Mouse (Mus musculus) cortical plate, adult 2 months (tissue): Measurements from ENCODE around the gene Sgca. TPM values are rescaled to one million over a fixed set of nuclear protein-coding genes. Genes with fewer than 3 reads are reported as not detected.

ENCODE experiments used
- H3K27ac ChIP-seq: fragments of 200-500 bp; 2 replicates; pipeline ENCODE4 v1.5.1; 2012; ENCODE audit warnings: low read length, control low read depth, inconsistent platforms; ENCODE audit not compliant: insufficient read depth
- H3K4me1 ChIP-seq: fragments of 200-500 bp; 2 replicates; pipeline ENCODE4 v1.6.1; 2011; ENCODE audit warnings: low read length; ENCODE audit not compliant: control insufficient read depth, insufficient read depth
- H3K4me3 ChIP-seq: fragments of 200-500 bp; 2 replicates; pipeline ENCODE4 v1.5.1; 2011; ENCODE audit warnings: mild to moderate bottlenecking, low read length, control low read depth; ENCODE audit not compliant: insufficient read depth
- CTCF ChIP-seq: fragments of 200-500 bp; IDR thresholded peaks from 2 replicates; pipeline ENCODE4 v1.5.1; 2011; ENCODE audit warnings: mild to moderate bottlenecking, control low read depth, low read length; ENCODE audit not compliant: insufficient read depth; ENCODE audit errors: extremely low read depth
- POLR2A ChIP-seq: fragments of 200-500 bp; IDR thresholded peaks from 2 replicates; pipeline ENCODE4 v1.6.1; 2011; ENCODE audit warnings: mild to moderate bottlenecking, low read length, control low read depth; ENCODE audit not compliant: insufficient read depth; ENCODE audit errors: extremely low read depth
- polyA plus RNA-seq: library from polyadenylated mRNA; depleted of rRNA; stranded (reverse); fragments of >200 nt; gene quantifications from 2 replicates; pipeline ENCODE4 v1.2.3, GENCODE M21; 2012

Sgca gene
- polyA plus RNA-seq, 1 experiment: 1.8 TPM

DNA sequence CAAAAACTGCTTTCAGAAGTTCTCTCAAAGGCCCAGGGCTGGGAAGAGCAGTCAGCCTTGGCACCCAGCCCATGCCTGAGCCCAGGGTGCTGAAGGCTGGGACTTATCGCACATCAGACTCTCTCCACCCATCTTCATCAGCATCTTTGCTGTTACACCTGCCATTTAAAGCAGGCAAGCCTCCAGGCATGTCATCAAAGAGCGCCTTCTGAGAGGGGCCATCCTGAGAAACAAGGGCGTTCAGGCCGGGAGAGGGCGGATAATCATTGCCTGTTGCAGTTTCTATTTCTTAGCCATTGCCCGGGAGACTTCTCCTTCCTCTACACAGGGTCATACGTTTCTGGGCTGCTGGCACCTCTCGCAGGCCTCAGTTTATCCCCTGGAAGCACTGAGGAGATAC, 11.7 kb upstream of the Sgca start:
- Histone ChIP-seq H3K4me3 (no peak overlapping the region), H3K27ac (peak overlapping the region; percentile 55), H3K4me1 (peaks cover 7% of the 10 kb centered on the region; the same call in 1 of the 2 replicates)
- TF ChIP-seq POLR2A (no peak), CTCF (no peak)

DNA sequence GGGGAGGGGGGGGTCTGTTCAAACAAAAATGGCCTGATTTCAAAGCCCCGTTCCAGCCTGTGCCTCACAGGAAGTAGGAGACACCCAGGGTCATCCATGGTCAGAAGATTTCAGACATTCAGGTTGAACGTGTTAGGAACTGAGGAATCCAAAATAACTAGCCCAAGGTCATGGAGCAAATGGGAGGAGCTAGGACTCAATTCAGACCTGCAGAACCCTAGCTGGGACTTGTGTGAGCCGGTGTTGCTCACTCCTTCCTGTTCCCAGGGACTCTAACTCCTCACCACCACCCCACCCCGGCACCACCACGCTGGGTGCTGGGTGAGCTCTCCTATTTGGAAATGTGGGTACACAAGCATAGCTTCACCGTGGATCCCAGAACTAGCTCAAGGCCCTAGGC, 11.2 kb upstream of the Sgca start:
- Histone ChIP-seq H3K4me1 (peaks cover 7% of the 10 kb centered on the region; the same call in 1 of the 2 replicates), H3K27ac (peak overlapping the region; percentile 55), H3K4me3 (no peak overlapping the region)
- no peak for TF ChIP-seq POLR2A
- no peak for TF ChIP-seq CTCF

DNA sequence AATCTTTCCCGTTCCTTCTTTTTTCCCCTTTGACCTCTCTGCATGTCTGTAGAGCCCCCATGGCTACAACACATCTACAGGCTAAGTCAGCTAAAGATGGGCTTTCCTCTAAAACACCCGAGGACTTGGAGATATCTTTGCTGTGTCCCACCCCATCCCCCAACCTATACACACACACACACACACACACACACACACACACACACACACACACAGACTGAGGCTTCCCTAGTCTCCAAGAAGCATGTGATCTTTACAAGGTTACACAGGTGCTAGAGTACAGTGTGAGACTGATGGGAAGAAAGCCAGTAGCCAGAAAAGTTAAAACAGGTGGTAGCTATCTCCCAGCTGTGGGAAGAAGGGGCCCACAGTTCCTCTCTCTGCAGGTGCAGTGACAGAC, 10.3 kb upstream of the Sgca start:
- H3K4me3 ChIP-seq: no peak overlapping the region
- no peak for TF ChIP-seq POLR2A
- TF ChIP-seq CTCF: no peak
- H3K4me1 ChIP-seq: peaks cover 7% of the 10 kb centered on the region; the same call in 1 of the 2 replicates
- no peak overlapping the region for H3K27ac ChIP-seq

DNA sequence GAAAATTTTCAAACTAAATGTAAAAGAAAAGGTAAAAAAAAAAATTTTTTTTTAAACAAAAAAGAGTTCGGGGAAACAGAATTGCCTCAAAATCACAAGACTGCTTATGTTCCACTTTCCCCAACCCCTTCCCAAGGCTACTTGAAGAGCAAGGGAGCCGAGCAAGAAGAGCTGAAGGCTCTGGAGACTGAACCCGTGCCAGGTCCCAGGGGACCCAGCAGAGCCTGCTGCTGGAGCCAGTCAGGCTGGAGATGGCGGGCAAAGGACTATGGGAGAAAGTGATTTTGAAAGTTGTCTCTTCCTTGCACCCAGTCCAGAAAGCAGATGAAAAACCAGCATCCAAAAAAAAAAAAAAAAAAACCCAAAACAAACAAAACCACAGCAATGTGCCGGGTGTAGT, 9.7 kb upstream of the Sgca start:
- Histone ChIP-seq H3K4me3 (no peak overlapping the region), H3K27ac (no peak overlapping the region), H3K4me1 (peaks cover 7% of the 10 kb centered on the region; the same call in 1 of the 2 replicates)
- no peak for TF ChIP-seq POLR2A
- no peak for TF ChIP-seq CTCF

DNA sequence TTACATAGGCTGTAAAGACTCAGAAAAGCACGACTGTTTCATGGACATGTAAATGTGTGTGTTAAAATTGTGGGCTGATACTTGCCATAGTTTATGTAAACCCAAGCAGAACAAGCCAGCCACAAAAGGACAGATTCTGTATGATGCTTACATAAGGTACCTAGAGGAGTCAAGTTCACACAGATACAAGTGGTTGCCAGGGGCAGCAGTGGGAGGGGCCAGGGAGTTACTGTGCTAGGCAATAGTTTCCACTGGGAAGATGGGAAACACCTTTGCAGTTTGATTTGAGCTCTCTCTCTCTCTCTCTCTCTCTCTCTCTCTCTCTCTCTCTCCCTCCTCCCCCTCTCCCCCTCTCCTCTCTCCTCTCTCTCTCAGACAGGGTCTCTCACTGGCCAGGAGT, 9.0 kb upstream of the Sgca start:
- peaks cover 7% of the 10 kb centered on the region; the same call in 1 of the 2 replicates for H3K4me1 ChIP-seq
- no peak overlapping the region for H3K27ac ChIP-seq
- H3K4me3 ChIP-seq: no peak overlapping the region
- TF ChIP-seq POLR2A: no peak
- no peak for TF ChIP-seq CTCF

DNA sequence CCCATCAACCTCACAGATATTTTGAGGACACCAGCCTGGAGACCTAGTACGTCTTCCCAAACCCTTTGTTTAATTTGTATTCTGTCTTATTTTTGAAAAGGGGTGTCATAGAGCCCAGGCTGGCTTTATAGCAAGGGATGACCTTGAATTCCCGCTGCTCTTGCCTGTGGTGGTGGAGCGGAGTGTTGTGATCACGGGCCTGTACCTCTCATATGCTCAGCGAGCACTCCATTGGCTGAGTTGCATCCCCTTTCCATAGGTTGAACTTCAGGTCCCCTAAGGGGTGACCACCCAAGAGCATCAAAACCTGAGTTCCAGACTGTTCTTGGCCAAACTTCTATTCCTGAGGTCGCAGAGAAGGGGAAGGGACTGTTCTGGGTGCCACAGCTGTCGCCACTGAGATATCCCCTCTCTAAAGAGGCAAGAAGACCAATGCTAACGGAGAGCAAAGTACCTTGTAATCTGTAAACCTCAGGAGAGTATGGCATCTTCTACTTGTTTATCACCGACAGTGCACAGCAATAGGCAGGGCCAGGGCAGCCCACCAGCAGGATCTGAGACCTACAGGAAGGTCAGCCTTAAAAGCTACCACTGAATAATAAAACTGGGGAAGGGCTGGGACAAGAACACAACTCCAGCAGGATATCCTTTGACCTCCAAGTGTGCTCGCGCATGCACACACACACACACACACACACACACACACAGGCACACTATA, 3.5 kb upstream of the Sgca start:
- H3K4me3 ChIP-seq: peak overlapping the region; percentile 20
- TF ChIP-seq CTCF: no peak
- no peak for TF ChIP-seq POLR2A
- no peaks in the 10 kb centered on the region for H3K4me1 ChIP-seq
- no peak overlapping the region for H3K27ac ChIP-seq

DNA sequence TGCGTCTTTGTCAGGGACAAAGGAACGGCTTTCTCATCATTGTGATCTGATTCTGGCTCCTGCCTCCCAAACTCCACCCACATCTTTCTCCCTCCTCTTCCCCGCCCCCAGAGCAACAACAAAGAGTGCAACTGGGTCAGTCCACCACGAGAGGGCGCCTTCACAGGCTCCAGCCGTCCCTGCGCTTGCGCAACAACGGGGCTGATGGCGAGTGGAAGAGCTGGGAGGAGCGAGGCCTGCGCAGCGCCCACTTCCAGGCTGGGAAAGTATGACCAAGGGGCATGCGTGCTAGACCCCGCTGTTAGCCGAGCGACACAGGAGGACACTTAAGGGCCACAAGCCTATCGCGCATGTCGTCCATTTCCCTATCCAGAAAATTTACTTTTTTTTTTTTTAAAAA, 2.8 kb upstream of the Sgca start:
- no peak overlapping the region for H3K27ac ChIP-seq
- H3K4me1 ChIP-seq: no peaks in the 10 kb centered on the region
- peak; percentile 90 for TF ChIP-seq POLR2A
- peak; percentile 94 for TF ChIP-seq CTCF
- peak overlapping the region; percentile 20 for H3K4me3 ChIP-seq

DNA sequence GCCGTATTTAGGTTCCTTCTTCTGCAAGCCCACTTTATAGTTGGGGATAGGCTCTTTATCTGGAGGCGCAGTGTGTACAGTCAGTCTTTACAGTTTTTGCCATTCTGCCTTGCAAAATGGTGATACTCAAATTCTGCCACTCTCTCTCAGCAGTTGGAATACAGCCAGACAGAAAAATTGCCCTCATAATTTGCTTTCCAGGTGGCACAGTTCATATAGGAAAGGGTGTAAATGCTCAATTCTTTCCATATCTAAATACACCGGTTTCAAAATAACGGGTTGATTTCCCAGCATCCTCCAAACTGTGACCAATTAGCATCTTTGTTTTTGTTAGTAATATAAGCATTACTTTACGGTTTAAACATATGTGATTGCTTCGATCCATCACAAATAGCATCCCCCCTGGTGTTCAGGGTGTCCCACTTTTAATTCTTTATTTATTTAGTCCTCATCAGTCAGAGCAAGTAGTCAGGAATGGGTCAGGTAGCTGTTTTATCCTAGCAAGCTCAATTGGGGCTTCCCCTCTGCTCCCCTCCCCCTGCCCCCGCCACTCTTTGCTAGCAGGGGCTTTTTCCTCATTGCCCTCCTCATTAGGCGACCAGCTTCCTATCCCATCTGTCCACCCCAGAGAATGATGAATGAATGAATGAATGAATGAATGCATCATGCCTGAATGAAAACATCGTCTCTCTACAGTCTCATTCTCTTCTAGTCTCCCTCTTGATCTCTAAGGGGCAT, 2.2 kb upstream of the Sgca start:
- TF ChIP-seq CTCF (no peak), POLR2A (no peak)
- H3K4me1 ChIP-seq: no peaks in the 10 kb centered on the region
- H3K4me3 ChIP-seq: peak overlapping the region; percentile 20; the same call in 1 of the 2 replicates
- H3K27ac ChIP-seq: no peak overlapping the region

DNA sequence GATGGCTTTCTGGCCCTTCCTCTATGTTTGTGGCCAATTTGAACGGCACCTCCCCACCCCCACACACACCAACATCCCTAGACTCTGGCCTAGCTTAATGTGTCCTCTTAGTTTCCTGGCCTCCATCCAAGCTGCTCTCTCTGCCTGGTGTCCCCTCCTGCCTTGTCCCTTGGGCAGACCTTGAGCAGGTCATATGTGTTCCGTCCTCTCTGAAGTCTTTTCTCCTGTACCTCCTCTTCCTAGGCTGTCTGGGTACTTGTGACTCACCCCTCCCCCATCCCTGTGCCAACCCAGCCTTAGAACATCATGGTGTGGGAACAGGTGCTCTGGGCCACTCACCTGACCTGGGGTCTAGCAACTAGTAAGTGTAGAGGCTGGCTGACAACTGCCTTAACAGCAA, 1.2 kb downstream of the Sgca start:
- Histone ChIP-seq H3K4me1 (no peaks in the 10 kb centered on the region), H3K4me3 (no peak overlapping the region), H3K27ac (no peak overlapping the region)
- TF ChIP-seq CTCF: no peak
- TF ChIP-seq POLR2A: no peak

DNA sequence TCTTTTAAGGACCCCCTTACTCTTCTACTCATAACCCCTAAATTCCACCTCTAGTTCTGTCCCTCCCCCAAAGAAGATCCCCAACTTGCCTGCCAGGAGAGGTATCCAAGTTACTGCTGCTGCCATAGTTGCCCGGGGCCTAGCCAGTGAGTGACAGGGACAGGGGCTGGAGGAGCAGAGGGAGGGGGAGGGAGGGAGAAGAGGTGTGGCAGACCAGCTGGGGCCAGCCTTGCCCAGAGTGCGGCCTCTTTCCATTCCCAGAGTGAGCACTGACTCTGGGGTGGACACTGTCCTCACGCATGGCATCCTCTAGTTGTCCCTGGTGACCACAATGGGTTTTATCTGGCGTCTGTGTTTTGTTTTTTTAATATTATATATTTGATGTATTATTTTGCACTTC, 2.8 kb downstream of the Sgca start:
- TF ChIP-seq CTCF: no peak
- no peak for TF ChIP-seq POLR2A
- Histone ChIP-seq H3K4me1 (no peaks in the 10 kb centered on the region), H3K27ac (no peak overlapping the region), H3K4me3 (no peak overlapping the region)
